Mouse (Mus musculus): ENCODE data around the gene Zfp663.

GRCm38 (mm10) chr2:165371066-165371465, 2.5 kb upstream of the Zfp663 start:
- TF ChIP-seq POLR2A (IDR thresholded peaks at IDR 0.05; ENCODE audit: extremely low read depth, insufficient read depth, low read length): no peak
- no peak for TF ChIP-seq CTCF (IDR thresholded peaks at IDR 0.05; ENCODE audit: extremely low read depth, insufficient read depth, low read length)
